Mouse (Mus musculus) neural tube, embryonic 13.5 days (tissue): Measurements from ENCODE around the gene Vgll3. TPM values are rescaled to one million over a fixed set of nuclear protein-coding genes. Genes with fewer than 3 reads are reported as not detected.

Source experiments
- ATAC-seq: fragments of 200-750 bp; cut with Nextera tagmentation; 2 replicates; pipeline ENCODE4 v1.8.0; 2017; ENCODE audit warnings: low read depth, mild to moderate bottlenecking, moderate TSS enrichment, moderate library complexity
- H3K27ac ChIP-seq: fragments of 300-500 bp; sonication (generic); replicated peaks from 2 replicates; pipeline ENCODE4 v1.5.1; 2015; ENCODE audit warnings: moderate library complexity, mild to moderate bottlenecking, inconsistent platforms
- H3K27me3 ChIP-seq: fragments of 300-500 bp; sonication (generic); 2 replicates; pipeline ENCODE4 v1.6.1; 2015; ENCODE audit warnings: mild to moderate bottlenecking, inconsistent platforms
- H3K36me3 ChIP-seq: fragments of 300-500 bp; sonication (generic); 2 replicates; pipeline ENCODE4 v1.6.1; 2015; ENCODE audit warnings: mild to moderate bottlenecking, inconsistent platforms
- H3K4me1 ChIP-seq: fragments of 300-500 bp; sonication (generic); replicated peaks from 2 replicates; pipeline ENCODE4 v1.6.1; 2015; ENCODE audit warnings: inconsistent platforms
- H3K4me2 ChIP-seq: fragments of 300-500 bp; sonication (generic); 2 replicates; pipeline ENCODE4 v1.6.1; 2015; ENCODE audit warnings: inconsistent platforms, mild to moderate bottlenecking, moderate library complexity
- H3K4me3 ChIP-seq: fragments of 300-500 bp; sonication (generic); 2 replicates; pipeline ENCODE4 v1.5.1; 2015; ENCODE audit warnings: mild to moderate bottlenecking, inconsistent platforms
- H3K9ac ChIP-seq: fragments of 300-500 bp; sonication (generic); 2 replicates; pipeline ENCODE4 v1.6.1; 2015; ENCODE audit warnings: moderate library complexity, mild to moderate bottlenecking, inconsistent platforms
- H3K9me3 ChIP-seq: fragments of 300-500 bp; sonication (generic); 2 replicates; pipeline ENCODE4 v1.6.1; 2016; ENCODE audit warnings: inconsistent platforms
- WGBS: fragments of 180-500 bp; shearing (Covaris S2); methylation state at CpG from one replicate; pipeline ENCODE4 v1.1.7; 2015; 5-methylcytosine and 5-hydroxymethylcytosine counted together
- polyA plus RNA-seq: library from polyadenylated mRNA; unstranded; fragments of >200 nt; fragmentation: Nextera tagmentation; extraction: Ambion mirVana; gene quantifications from 2 replicates; pipeline ENCODE4 v1.2.1, GENCODE M21; 2015

The Vgll3 gene
- polyA plus RNA-seq, 1 experiment from 2014 or later, result 12.8 TPM

DNA sequence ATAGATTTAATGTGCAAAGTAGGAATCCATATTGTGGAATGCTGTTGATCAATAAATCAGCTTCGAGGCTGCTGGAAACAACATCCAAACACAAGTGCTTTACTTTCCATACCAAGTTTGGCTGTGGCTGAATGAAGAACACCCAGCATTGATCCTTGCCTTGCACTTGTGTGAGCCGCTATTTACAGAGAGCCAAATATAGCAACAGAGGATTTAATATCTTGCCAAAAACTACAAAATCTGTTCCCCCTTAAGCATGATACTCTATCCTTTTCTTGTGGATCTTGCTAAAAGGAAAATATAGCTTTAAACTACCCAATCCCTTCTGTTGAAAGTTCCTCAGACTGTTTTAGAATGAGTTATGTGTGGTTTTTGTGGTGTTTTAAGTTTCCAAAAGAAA lies 52.9 kb downstream of the Vgll3 start:
- Histone ChIP-seq H3K4me2 (no peak overlapping the region), H3K9ac (no peak overlapping the region), H3K27me3 (no peaks in the 10 kb centered on the region), H3K9me3 (no peaks in the 10 kb centered on the region), H3K27ac (no peak overlapping the region), H3K4me1 (no peaks in the 10 kb centered on the region), H3K36me3 (no peaks in the 10 kb centered on the region), H3K4me3 (no peak overlapping the region)
- no peak for ATAC-seq
- WGBS, result 81% methylated on average over 2 of the region's 2 CpGs

DNA sequence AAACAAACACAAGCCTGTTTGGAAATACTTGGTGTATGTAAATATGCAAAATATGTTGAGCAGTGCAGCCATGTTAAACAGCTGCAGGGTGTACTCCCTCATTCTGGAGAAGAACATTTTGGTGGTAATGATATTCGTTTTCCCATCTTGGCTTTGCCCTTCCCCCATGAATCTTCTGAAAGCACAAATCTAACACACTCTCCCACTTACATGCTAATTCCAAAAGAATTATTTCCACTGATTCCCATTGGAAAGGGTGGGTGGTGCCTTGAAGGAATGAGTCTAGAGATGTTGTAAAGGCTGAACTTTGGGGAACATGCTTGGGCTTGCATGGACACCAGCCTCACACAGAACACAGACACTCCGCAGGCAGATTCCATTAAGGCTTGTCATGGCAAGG lies 53.9 kb downstream of the Vgll3 start:
- H3K9ac ChIP-seq, result no peak overlapping the region
- H3K9me3 ChIP-seq, result no peaks in the 10 kb centered on the region
- H3K27ac ChIP-seq, result no peak overlapping the region
- WGBS, result 85% methylated on average over 2 of the region's 2 CpGs
- no peaks in the 10 kb centered on the region for H3K27me3 ChIP-seq
- no peak overlapping the region for H3K4me3 ChIP-seq
- H3K4me1 ChIP-seq, result no peaks in the 10 kb centered on the region
- H3K36me3 ChIP-seq, result no peaks in the 10 kb centered on the region
- H3K4me2 ChIP-seq, result no peak overlapping the region
- ATAC-seq, result no peak

DNA sequence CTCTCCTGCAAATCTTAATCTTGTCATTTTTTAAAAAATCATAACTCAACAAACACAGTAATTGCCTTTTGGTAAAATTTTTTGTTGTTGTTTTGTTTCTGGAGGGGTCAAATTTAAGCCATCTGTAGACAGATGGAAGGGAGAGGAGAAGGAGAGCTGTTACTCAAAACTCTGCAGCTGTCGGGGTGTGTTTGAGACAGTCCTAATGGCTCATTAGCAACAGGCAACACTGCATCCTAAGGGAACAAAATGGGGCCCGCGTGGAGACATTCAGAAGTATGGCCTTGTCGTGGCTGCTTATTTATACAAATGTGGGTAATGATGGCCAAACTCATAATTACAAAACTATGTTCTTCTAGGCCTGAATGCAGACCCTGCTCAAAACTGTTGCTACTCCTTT lies 73.9 kb downstream of the Vgll3 start:
- no peak overlapping the region for H3K27ac ChIP-seq
- H3K9me3 ChIP-seq, result no peaks in the 10 kb centered on the region
- no peaks in the 10 kb centered on the region for H3K36me3 ChIP-seq
- no peak overlapping the region for H3K4me2 ChIP-seq
- 73% methylated on average over 4 of the region's 4 CpGs for WGBS
- no peak overlapping the region for H3K9ac ChIP-seq
- ATAC-seq, result no peak
- H3K27me3 ChIP-seq, result no peaks in the 10 kb centered on the region
- H3K4me1 ChIP-seq, result no peaks in the 10 kb centered on the region
- no peak overlapping the region for H3K4me3 ChIP-seq
